Mouse (Mus musculus) brain, embryonic 14.5 days (tissue): Measurements from ENCODE around the gene Tubg1. TPM values are rescaled to one million over a fixed set of nuclear protein-coding genes. Genes with fewer than 3 reads are reported as not detected.

Experiments
- DNase-seq: peaks from one replicate; pipeline ENCODE4 v3.0.0-alpha.2; 2011; ENCODE audit warnings: low read depth
- CTCF ChIP-seq: fragments of 200-500 bp; IDR thresholded peaks from 2 replicates; pipeline ENCODE4 v1.5.1; 2012; ENCODE audit warnings: inconsistent platforms, mild to moderate bottlenecking, moderate library complexity, borderline replicate concordance; ENCODE audit not compliant: insufficient read depth, insufficient read length; ENCODE audit errors: extremely low read depth
- POLR2A ChIP-seq: fragments of 200-500 bp; IDR thresholded peaks from 2 replicates; pipeline ENCODE4 v1.6.1; 2012; ENCODE audit warnings: mild to moderate bottlenecking, inconsistent platforms, borderline replicate concordance; ENCODE audit not compliant: poor library complexity, insufficient read depth, insufficient read length, severe bottlenecking; ENCODE audit errors: extremely low read depth
- polyA plus RNA-seq: library from polyadenylated mRNA; depleted of rRNA; stranded (reverse); fragments of >200 nt; gene quantifications from 2 replicates; pipeline ENCODE4 v1.2.3, GENCODE M21; 2012

The Tubg1 gene
- polyA plus RNA-seq, 1 experiment, result 35.5 TPM

DNA sequence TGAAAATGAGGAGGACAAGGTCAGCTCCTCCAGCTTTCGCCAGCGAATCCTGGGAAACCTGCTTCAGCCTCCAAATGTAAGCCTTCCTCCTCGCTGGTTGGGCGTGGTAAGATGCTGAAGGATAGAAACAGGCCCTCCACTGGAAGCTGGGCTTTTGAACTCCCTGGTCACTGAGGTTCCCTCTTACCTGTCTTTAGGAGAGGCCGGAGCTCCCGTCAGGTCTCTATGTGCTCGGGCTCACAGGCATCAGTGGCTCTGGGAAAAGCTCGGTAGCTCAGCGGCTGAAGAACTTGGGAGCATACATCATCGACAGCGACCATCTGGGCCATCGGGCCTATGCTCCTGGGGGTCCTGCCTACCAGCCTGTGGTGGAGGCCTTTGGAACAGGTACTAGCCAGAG, 34.9 kb upstream of the Tubg1 start:
- TF ChIP-seq POLR2A (no peak), CTCF (no peak)
- DNase-seq, result no peak

DNA sequence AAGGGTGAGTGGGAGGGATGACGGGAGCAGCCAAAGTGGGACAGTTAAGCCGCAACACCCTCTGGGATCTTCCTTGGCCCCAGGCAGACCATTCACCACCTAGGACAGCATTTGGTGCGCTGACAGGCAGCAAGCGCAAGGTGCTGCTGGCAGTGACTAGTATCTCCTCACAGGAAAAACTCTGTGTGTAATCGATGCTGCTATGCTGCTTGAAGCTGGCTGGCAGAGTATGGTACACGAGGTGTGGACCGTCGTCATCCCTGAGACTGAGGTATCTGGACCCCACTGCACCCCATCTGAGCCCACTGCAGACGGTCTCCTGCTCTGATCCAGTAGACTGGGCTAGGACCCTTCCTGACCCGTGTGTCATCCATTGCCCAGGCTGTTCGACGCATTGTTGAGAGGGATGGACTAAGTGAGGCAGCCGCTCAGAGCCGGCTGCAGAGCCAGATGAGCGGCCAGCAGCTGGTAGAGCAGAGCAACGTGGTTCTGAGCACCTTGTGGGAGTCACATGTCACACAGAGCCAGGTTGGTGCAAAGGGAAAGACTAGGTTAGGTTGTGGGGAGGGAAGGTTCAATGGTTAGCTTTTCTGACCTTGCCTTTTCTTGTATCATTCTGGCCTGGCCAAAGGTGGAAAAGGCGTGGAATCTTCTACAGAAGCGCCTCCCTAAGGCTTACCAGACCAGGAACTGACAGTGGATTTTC, 34.0 kb upstream of the Tubg1 start:
- TF ChIP-seq POLR2A (no peak), CTCF (no peak)
- no peak for DNase-seq

DNA sequence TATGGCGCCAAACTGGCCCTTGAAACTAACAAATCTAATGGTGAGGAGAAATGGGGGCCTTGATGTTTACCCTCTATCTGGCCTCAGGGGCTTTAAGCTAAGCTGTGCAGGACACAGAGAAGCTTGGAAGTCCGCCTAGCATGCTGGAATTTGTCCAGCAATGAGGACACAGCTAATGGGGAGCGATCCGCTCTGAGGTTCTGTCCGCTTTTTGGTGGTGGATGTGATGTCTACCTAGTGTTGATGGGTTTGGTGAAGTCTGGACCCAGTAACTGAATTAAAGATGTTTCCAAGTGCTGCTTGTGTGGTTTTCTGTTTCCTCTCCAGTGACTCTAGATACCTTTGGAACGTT, 33.4 kb upstream of the Tubg1 start:
- no peak for DNase-seq
- TF ChIP-seq POLR2A, result no peak
- no peak for TF ChIP-seq CTCF

DNA sequence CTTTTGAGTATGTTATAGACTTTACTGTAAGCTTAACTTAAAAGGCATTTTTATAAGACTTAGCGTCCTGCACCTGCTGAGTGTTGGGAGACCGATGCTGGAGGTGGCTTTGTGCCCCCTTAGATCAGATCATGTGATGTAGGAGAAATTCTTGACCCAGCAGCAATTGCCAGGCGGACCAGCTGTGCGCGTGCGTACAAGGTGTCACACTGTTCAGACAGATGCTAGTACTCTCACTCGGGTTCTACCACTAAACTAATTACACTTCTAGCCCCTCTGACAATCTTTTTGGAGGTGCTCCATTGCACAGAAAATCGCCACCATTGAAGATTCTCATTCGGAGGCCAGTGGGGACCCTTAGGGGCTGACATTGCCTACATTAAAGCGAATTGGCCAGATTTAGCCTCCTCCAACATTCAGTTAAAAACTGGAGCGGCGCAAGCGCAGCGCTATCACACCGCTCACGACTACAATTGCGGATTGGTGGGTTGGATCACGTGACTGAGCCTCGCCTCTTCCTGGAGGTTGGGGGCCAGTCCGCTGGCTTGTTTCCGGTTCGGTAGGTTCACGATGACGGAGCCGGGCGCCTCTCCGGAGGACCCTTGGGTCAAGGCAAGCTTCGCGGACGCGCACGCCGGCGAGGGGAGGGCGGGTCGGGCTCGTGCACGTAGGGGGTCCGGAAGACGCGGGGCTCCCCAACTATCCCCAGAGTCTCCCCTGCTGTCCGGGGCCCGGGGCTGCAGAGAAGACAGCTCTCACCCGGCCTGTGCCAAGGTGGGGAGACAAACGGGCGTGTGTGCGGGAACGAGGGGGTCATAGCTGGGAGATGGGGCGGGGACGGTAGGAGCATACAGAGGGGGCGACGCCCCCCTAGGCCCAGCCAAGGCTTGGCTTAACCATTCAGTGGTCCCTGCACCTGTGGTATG, 32.7 kb upstream of the Tubg1 start, which contains the start of gene Mlx:
Mlx (plus strand) TSS at position 522 of the 926 bp plus-strand sequence.
- DNase-seq, result peak; percentile 97
- TF ChIP-seq CTCF (no peak), POLR2A (peak; percentile 38; the same call in 1 of the 2 replicates)

DNA sequence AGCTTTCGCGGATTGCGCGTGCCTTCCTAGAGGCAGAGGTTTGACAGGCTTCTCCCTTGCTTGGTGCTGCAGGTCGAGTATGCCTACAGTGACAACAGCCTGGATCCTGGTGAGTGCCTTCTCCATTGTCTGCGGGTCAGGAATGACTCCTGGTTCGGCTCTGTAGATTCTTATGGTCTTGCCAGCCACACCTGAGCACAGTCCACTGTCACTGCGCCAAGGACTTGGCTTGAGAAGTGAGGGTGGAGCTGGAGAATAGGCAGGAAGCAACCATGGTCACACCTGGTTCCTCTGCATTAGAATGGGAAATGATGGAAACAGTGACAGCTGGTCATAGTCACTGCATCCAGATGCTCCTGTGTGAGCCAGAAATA, 32.1 kb upstream of the Tubg1 start:
- no peak for DNase-seq
- TF ChIP-seq CTCF, result no peak
- no peak for TF ChIP-seq POLR2A

DNA sequence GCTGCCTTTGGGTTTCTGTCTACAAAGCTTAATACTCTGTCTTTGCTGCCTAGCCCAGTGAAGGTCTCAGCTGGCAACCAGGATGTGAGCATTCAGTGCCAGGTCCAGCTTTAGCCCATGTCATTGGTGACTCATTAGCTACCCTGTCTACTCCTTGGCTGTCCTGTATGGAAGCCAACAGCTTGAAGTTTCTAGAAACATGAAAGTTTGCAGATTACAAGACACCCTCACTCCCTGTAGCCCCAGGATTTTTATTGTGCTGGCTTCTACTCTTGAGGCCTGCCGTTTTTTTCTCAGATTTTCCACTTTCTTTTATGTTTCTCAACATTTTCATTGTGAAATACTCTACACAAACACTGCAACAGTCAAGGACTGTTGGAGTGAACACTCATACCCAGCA, 29.8 kb upstream of the Tubg1 start:
- DNase-seq, result no peak
- TF ChIP-seq POLR2A (no peak), CTCF (no peak)

DNA sequence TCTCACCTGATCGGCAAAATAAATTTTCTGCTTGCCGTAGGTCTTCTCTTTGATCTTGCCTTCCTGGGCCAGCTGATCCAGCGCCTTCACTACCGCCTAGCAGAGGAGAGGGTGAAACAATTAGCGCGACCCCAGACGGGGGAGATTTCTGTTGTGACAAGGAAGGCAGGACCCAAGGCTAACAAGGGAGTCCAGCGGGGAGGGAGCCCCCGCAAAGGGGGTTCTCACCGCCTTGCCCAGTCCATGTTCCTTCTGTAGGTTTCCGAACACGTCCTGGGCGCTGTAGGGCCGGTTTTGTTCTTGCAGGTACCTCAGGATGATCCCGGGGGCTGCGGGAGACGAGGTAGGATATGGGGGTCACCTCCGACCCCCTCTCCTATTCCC, 24.8 kb upstream of the Tubg1 start:
- TF ChIP-seq CTCF (no peak), POLR2A (no peak)
- DNase-seq, result no peak

DNA sequence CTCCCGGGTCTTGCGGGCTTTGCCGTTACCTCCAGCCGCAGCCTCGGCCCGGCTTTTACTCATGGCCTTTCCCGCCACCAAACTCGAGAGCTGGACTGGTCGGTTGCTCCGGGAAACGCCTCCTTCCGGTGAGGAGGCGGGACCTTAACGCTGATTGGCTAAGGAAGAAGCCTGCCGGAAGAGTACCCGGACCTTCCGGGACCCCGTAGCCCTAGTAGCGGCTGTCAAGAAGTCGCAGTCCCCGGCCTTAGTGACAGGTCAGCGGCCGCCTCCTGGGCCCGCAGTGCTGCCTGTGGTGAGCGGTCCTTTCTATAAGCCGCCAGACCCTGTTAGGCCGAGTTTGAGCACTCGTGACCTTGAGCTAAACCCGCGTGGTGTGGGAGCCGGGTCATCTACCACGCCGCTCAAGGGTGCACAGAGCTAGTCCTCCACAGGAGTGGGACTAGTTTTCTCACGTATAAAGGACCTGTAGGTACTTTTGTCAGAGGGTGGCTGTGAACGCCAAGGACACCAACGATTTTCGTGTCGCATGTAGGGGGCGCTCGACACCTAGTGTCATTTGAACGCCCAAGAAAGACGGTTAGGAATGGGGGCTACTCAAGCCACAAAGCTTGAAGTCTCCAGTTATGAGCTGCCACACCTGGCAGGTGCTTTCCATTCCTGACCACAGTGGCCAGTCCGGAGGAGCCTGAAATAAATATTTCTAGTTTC, 24.3 kb upstream of the Tubg1 start, which contains the start of gene Psmc3ip:
Psmc3ip (minus strand) TSS at position 123 of the 711 bp plus-strand sequence.
- peak; percentile 74 for TF ChIP-seq CTCF
- no peak; the same call in 1 of the 2 replicates for TF ChIP-seq POLR2A
- peak; percentile 98 for DNase-seq

DNA sequence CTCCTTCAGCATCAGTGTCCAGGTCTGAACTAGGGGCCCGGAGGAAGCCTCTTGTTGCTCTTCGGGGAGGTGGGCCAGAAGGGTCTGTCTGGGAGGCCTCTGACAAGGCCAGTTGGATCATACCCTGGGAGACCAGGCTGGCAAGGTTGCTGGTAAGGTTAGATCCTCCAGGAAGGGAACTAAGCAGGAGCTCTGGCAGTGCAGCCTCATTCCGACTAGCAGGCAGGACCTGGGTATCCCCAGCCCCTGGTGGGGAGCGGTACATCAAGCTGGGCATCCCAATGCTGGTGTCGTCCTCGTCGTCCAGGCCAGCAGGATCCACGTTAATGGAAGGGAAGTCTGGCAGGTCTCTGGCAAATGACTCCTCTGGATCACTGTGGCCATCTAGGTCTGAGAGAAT, 21.5 kb upstream of the Tubg1 start:
- DNase-seq, result no peak
- no peak for TF ChIP-seq POLR2A
- TF ChIP-seq CTCF, result no peak

DNA sequence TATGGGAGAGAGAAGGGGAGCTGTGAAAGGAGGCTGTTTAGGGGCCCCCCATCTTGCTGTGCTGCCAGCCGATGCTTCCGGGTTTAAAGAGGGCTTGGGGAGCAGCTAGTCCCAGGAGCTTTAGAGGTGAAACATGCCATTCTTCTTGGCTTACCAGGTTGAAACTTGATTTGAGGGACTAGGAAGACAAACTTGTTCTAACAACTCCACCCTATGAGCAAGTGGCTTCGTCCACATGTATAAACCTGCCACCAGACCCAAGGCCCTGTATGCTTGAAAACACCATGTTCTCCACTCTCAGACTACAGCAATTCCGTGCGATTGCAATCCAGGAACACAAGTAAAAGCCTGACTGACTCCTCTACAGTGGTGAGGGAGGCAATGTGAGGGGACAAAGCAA, 16.7 kb upstream of the Tubg1 start:
- no peak for DNase-seq
- TF ChIP-seq CTCF, result no peak
- no peak for TF ChIP-seq POLR2A

DNA sequence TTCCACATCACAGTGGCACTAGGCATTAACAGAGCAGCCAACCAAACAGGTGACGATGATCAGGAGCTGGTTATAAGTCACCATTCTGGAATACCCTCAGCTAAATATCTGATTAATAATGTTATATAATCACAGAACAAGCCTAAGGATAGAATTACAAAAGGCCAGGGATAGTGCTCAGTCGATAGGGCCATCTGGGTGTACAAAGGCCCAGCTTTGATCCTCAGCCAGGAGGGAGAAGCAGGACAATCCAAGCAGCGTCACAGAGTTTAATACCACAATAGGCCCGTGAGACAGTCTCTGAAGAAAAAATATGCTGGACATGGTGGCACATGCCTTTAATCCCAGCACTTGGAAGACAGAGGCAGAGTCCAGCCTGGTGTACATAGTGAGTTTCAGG, 10.4 kb upstream of the Tubg1 start:
- DNase-seq, result no peak
- no peak for TF ChIP-seq CTCF
- TF ChIP-seq POLR2A, result no peak
